Mouse (Mus musculus) forebrain, embryonic 14.5 days (tissue): ENCODE data around the gene Apela. TPM values are rescaled to one million over a fixed set of nuclear protein-coding genes. Genes with fewer than 3 reads are reported as not detected.
"Not testable (repeated sequence)": the region's sequence is repeated elsewhere in the genome, so short reads cannot be mapped to it uniquely, and the experiment has no call there.

Experiments used
- ATAC-seq: fragments of 200-750 bp; cut with Nextera tagmentation; 2 replicates; pipeline ENCODE4 v1.8.0; 2017; ENCODE audit warnings: mild to moderate bottlenecking, moderate library complexity
- DNase-seq: peaks from one replicate; pipeline ENCODE4 v3.0.0-alpha.2; 2015; ENCODE audit warnings: low spot score
- H3K27ac ChIP-seq: fragments of 300-500 bp; sonication (generic); 2 replicates; pipeline ENCODE4 v1.5.1; 2014; ENCODE audit warnings: low read depth, mild to moderate bottlenecking, control low read depth, low read length, moderate library complexity
- H3K27me3 ChIP-seq: fragments of 300-500 bp; sonication (generic); replicated peaks from 2 replicates; pipeline ENCODE4 v1.6.1; 2014; ENCODE audit warnings: low read length, control low read depth, mixed read lengths; ENCODE audit not compliant: control insufficient read depth, insufficient read depth
- H3K36me3 ChIP-seq: fragments of 300-500 bp; sonication (generic); 2 replicates; pipeline ENCODE4 v1.6.1; 2014; ENCODE audit warnings: low read length, control low read depth; ENCODE audit not compliant: control insufficient read depth, insufficient read depth
- H3K4me1 ChIP-seq: fragments of 300-500 bp; sonication (generic); 2 replicates; pipeline ENCODE4 v1.6.1; 2014; ENCODE audit warnings: antibody characterized with exemption, low read length, control low read depth; ENCODE audit not compliant: control insufficient read depth, insufficient read depth
- H3K4me2 ChIP-seq: fragments of 300-500 bp; sonication (generic); 2 replicates; pipeline ENCODE4 v1.6.1; 2014; ENCODE audit warnings: mild to moderate bottlenecking, control low read depth, low read length
- H3K4me3 ChIP-seq: fragments of 300-500 bp; sonication (generic); 2 replicates; pipeline ENCODE4 v1.5.1; 2014; ENCODE audit warnings: low read depth, low read length, control low read depth
- H3K9ac ChIP-seq: fragments of 300-500 bp; sonication (generic); 2 replicates; pipeline ENCODE4 v1.6.1; 2014; ENCODE audit warnings: mild to moderate bottlenecking, low read length, control low read depth, moderate library complexity
- H3K9me3 ChIP-seq: fragments of 300-500 bp; sonication (generic); replicated peaks from 2 replicates; pipeline ENCODE4 v1.6.1; 2016; ENCODE audit warnings: low read length, control low read depth, mixed read lengths; ENCODE audit not compliant: control insufficient read depth
- WGBS: fragments of 180-500 bp; shearing (Covaris S2); extraction: QIAGEN DNeasy Blood & Tissue Kit; methylation state at CpG from one replicate; pipeline ENCODE4 v1.1.7; 2014; 5-methylcytosine and 5-hydroxymethylcytosine counted together
- polyA plus RNA-seq: library from polyadenylated mRNA; unstranded; fragments of >200 nt; fragmentation: Nextera tagmentation; extraction: Ambion mirVana; gene quantifications from 2 replicates; pipeline ENCODE4 v1.2.1, GENCODE M21; 2014

Apela gene
- polyA plus RNA-seq, 1 experiment from 2014 or later, result 1.1 TPM

DNA sequence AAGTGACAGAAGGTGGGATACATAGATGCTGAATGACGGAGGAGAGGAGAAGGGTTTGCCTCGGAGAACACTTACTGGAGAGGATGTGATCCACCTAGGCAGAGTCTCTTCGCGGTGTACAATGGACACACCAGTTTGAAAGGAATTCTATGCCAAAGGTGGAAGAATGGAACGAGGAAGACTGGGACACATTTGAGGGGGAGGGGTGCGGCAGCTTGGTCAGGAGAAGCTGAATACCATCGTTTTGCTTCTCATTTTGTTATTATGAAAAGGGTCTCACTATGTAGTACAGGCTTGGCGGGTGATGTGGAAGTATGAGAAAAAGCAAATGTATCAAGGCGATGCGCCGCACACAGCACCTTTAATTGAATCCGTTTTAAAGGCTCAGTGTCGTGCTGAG is 4.1 kb downstream of the Apela start:
- no peak overlapping the region for H3K27ac ChIP-seq
- no peak overlapping the region for H3K4me3 ChIP-seq
- no peaks in the 10 kb centered on the region for H3K4me1 ChIP-seq
- no peaks in the 10 kb centered on the region for H3K9me3 ChIP-seq
- no peaks in the 10 kb centered on the region for H3K36me3 ChIP-seq
- H3K4me2 ChIP-seq, result no peak overlapping the region
- H3K9ac ChIP-seq, result no peak overlapping the region
- DNase-seq (no peak), ATAC-seq (no peak)
- WGBS, result 79% methylated on average over 13 of the region's 13 CpGs
- no peaks in the 10 kb centered on the region for H3K27me3 ChIP-seq

- no peak overlapping the region for H3K4me2 ChIP-seq
- H3K27me3 ChIP-seq, result no peaks in the 10 kb centered on the region
- DNase-seq (no peak), ATAC-seq (no peak)
- H3K9me3 ChIP-seq, result no peaks in the 10 kb centered on the region
- H3K4me3 ChIP-seq, result no peak overlapping the region
- 100% methylated on average over 1 of the region's 1 CpGs for WGBS
- H3K27ac ChIP-seq, result no peak overlapping the region
- no peaks in the 10 kb centered on the region for H3K36me3 ChIP-seq
- no peaks in the 10 kb centered on the region for H3K4me1 ChIP-seq
- no peak overlapping the region for H3K9ac ChIP-seq
Measured at GRCm38 (mm10) chr8:65032107-65032506, 5.0 kb downstream of the Apela start.

DNA sequence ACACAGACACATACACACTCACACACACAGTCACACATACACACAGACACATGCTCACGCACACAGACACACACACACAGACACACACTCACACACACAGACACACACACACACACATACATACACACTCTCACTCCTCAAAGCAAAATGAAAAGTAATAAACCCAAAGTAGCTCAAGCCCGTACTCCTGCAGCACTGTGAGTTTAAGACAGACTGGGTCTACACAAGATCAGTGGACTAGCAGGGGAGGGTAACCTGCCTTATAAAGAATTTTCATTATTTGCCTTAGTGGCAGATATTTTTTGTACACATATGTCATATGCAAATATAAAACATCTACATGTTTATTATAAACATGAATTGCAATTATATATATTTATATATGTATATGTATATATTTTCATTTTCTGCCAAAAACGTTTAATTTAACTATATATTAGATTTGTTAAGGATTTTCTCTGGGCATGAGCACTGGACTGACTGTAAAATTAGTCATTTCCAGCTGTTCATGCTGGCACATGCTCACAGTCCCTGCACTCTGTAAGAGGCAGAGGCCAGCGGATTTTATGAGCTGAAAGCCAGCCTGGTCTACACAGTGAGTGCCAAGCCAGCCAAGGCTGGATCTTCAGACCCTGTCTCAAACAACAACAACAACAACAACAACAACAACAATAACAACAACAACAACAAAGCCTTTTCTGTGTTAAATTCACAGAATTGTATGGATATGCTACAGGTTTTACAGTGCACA is 6.2 kb downstream of the Apela start:
- Histone ChIP-seq H3K36me3 (no peaks in the 10 kb centered on the region), H3K27ac (no peak overlapping the region), H3K4me2 (no peak overlapping the region), H3K27me3 (no peaks in the 10 kb centered on the region), H3K4me3 (no peak overlapping the region), H3K4me1 (no peaks in the 10 kb centered on the region), H3K9me3 (no peaks in the 10 kb centered on the region), H3K9ac (no peak overlapping the region)
- DNase-seq (no peak), ATAC-seq (no peak)
- WGBS, result 80% methylated on average over 4 of the region's 4 CpGs

- 88% methylated on average over 4 of the region's 4 CpGs for WGBS
- ATAC-seq (no peak), DNase-seq (no peak)
Measured at GRCm38 (mm10) chr8:65029776-65030175, 7.4 kb downstream of the Apela start.

GRCm38 (mm10) chr8:65028959-65029686 is 8.0 kb downstream of the Apela start:
- Histone ChIP-seq H3K9ac (no peak overlapping the region), H3K4me2 (no peak overlapping the region), H3K4me3 (no peak overlapping the region), H3K27me3 (no peaks in the 10 kb centered on the region), H3K4me1 (no peaks in the 10 kb centered on the region), H3K9me3 (no peaks in the 10 kb centered on the region), H3K36me3 (no peaks in the 10 kb centered on the region), H3K27ac (no peak overlapping the region)
- no peak for ATAC-seq
- 75% methylated on average over 12 of the region's 12 CpGs for WGBS
- DNase-seq, result no peak

More at GRCm38 (mm10) chr8:65029776-65030175, 7.4 kb downstream of the Apela start:
- no peak overlapping the region for H3K4me3 ChIP-seq
- H3K36me3 ChIP-seq, result no peaks in the 10 kb centered on the region
- H3K27ac ChIP-seq, result no peak overlapping the region
- no peaks in the 10 kb centered on the region for H3K27me3 ChIP-seq
- H3K4me1 ChIP-seq, result no peaks in the 10 kb centered on the region
- no peak overlapping the region for H3K4me2 ChIP-seq
- no peak overlapping the region for H3K9ac ChIP-seq
- H3K9me3 ChIP-seq, result no peaks in the 10 kb centered on the region

DNA sequence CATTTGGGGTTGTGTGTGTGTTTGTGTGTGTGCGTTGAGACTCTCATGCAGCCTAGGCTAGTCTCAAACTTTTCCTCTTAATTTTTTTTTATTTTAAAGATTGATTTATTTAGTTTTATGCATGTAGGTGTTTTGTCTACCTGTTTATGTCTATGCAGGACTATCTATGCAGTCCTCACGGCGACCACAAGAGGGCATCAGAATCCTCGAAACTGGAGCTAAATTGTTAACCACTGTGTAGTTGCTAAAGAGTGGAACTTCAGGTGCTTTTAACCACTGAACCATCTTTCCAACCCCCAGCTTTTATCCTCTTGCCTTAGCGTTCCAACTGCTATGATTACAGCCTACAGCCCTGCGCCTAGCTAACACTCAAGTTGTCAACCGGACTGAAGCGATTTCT is 14.7 kb downstream of the Apela start:
- H3K9ac ChIP-seq, result no peak overlapping the region
- no peak overlapping the region for H3K4me2 ChIP-seq
- no peak overlapping the region for H3K27ac ChIP-seq
- 48% methylated on average over 8 of the region's 8 CpGs for WGBS
- H3K36me3 ChIP-seq, result no peaks in the 10 kb centered on the region
- DNase-seq (peak; percentile 63), ATAC-seq (peak; percentile 60; the same call in 1 of the 2 replicates)
- no peaks in the 10 kb centered on the region for H3K4me1 ChIP-seq
- no peak overlapping the region for H3K4me3 ChIP-seq
- no peaks in the 10 kb centered on the region for H3K27me3 ChIP-seq
- no peaks in the 10 kb centered on the region for H3K9me3 ChIP-seq

- no peaks in the 10 kb centered on the region for H3K9me3 ChIP-seq
- 88% methylated on average over 8 of the region's 8 CpGs for WGBS
- no peak for DNase-seq
- no peak within 1 kb of the TSS for H3K4me3 ChIP-seq
- H3K27me3 ChIP-seq, result no peaks in the 10 kb centered on the region
- H3K9ac ChIP-seq, result no peak within 1 kb of the TSS
- H3K36me3 ChIP-seq, result no peaks in the 10 kb centered on the region
- no peaks in the 10 kb centered on the region for H3K4me1 ChIP-seq
- H3K4me2 ChIP-seq, result no peak within 1 kb of the TSS
- no peak within 1 kb of the TSS for H3K27ac ChIP-seq
- ATAC-seq, result no peak
Measured at GRCm38 (mm10) chr8:65018423-65018822, 18.7 kb downstream of the Apela start, which contains the start of the genes Trim61 and Trim60. Trim61 (minus strand) TSS chr8:65018523. Trim60 (minus strand) TSS chr8:65018584.

DNA sequence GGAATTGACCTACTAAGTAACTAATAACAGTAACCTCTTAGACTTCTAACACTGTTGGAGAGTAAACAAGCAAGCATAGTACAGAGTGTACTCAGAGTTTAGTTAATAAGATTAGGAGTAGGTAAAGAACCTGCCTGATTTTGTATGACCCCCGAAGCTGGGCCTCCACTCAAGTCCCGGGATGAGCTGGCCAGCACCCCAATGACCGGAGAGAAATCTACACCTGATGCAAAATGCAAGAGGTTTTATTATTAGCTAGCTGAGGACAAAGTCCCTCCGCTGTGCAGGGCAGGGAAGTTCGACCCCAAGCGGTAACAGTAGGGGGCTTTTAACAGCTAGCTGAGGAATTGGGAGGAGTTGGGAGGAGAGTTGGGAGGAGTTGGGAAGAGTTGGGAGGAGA is 29.5 kb downstream of the Apela start:
- H3K4me2 ChIP-seq, H3K36me3 ChIP-seq, H3K4me1 ChIP-seq, ATAC-seq, H3K4me3 ChIP-seq, H3K27me3 ChIP-seq, H3K27ac ChIP-seq, H3K9ac ChIP-seq, H3K9me3 ChIP-seq, DNase-seq: not testable (repeated sequence)
- WGBS, result 81% methylated on average over 6 of the region's 6 CpGs

DNA sequence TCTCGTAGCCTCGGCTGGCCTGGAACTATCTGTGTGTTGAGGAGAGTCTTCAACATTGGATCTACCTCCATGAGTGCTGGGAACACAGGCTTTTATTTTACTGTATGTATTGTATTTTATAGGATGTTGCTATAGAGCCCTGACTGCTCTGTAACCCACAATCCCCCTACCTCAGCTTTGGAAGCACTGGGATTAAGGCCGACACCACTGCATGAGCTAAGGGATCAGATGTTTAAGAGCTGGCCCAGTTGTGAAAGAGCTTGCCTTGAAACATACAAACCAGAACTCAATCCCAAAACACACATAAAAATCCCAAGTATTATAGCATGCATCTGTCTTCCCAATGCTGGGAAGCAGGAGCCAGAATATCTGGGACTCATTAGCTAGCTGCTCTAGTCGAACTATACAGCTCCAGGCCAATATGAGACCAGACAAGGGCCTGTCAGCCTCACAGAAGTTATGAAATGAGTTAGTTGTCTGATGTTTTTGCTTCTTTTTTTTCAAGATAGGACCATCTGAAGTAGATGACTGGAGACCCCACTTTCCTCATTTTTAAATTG is 38.2 kb downstream of the Apela start:
- Histone ChIP-seq H3K27me3 (no peaks in the 10 kb centered on the region), H3K4me3 (no peak overlapping the region), H3K4me2 (no peak overlapping the region), H3K9me3 (no peaks in the 10 kb centered on the region), H3K36me3 (no peaks in the 10 kb centered on the region), H3K27ac (no peak overlapping the region), H3K4me1 (no peaks in the 10 kb centered on the region), H3K9ac (no peak overlapping the region)
- no peak for ATAC-seq
- no peak for DNase-seq
- WGBS, result 83% methylated on average over 4 of the region's 4 CpGs
